Mouse (Mus musculus) 3134 (cell line): ENCODE measurements around the gene Olah.
"Not testable (repeated sequence)": the region's sequence is repeated elsewhere in the genome, so short reads cannot be mapped to it uniquely, and the experiment has no call there.

Experiments used
- DNase-seq: peaks from one replicate; pipeline ENCODE4 v3.0.0-alpha.2; 2011; ENCODE audit warnings: low spot score; ENCODE audit not compliant: insufficient read length; ENCODE audit errors: extremely low read depth

The Olah gene

DNA sequence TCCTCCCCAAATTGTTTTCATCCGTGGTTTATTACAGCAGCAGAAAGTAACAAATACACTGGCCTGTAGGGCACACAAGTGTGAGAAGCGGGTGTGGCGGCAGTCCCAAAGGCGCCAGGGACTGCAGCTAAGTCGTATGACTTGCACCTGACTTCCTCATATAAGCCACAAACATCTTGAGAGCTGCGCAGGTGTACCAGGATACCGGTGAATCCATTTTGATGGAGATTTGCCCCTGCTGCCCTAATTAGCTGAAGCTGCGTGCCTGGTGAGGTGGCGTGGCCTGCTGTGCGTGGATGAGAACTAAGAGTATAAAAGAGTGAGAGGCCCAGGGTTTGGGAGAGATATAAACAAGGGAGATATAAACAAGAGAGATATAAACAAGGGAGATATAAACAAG is at the start of gene Olah:
Olah (minus strand) TSS at position 101 of the 400 bp plus-strand sequence.
- not testable (repeated sequence) for DNase-seq

DNA sequence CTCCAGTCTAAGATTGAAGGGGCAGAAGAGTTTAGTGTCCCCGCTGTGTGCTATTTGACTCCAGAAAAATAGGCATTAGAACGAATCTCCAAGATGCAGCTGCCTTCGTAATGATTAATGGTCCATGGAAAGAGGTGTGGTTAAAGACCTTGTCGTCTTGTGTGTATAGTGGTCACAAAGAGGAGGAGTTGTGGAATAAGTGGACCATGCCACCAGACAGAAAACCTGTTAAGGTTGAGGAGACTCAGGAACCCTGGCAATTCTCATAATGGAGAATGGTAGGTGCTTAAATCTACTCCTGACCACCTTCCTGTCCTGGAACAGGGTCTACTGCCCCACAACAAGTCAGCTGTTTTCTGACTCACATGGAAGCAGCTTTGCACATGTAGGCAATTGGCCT is 49.0 kb upstream of the Olah start:
- no peak for DNase-seq

DNA sequence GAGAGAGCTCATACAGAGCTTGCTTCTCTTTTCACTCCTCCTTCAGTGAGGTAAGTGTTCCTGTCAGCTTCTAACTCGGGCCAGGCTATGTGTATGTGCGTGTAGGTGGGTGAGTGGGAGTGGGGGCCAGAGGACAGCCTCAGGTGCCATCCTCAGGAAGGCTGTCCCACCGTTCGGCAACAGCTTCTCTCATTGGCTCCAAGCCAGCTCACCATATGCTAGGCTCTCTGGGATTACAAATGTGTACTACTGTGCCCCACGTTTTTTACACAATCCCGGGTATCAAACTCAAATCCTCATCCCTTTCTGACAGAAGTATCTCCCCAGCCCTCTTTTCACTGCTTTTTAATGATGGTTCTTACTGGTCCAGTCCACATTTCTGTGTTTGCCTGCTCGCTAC is 47.2 kb upstream of the Olah start:
- no peak for DNase-seq

DNA sequence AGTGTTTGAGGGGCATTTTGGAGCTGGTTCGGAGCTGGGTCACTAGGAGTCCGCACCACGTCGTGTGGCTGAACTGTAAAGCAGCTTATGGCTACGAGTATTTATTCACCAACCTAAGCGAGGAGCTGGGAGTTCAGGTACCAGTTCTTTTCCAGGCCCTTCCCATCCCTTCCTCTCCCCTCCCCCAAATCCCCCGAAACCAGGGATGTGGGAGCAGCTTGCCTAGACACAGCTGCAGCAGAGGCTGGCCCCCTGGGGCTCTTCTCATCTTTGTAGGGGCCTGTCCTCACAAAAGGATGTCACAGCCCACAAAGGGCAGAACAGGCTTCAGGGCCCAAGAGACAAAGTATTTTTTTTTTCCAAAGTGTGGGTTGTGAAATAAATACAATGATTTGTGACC is 40.9 kb upstream of the Olah start:
- DNase-seq = no peak

DNA sequence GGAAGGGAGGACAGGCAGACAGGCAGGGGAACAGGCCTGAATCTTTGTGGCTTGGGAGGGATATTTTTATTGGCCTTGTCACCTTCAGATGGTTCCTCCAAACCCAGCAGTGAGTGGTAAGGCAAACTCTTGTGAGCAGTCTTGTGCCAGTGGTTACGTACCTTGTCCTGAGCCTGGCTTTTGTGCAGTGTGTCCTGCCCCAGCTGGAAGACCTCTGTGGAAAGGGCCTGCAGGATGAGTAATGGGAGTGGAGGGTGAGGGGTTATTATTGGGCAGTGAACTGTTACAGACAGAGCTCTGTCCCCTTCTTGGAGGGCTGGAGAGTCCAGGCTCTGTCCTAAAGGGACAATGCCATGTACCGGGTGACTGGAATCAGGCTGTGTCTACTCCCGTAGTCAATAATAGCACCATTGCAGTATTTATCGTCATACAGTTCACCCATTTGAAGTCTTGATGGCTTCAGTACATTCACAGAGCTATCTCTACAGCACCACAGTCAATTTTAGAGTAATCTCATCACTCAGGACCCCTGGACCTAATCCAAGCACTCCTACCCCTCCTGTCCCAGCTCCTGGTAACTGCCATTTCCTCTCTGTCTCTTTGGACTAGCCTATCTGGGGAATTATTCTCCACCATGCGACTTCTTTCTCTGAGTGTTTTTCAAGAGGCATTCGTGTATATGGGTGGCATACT is 38.5 kb upstream of the Olah start:
- DNase-seq = no peak

DNA sequence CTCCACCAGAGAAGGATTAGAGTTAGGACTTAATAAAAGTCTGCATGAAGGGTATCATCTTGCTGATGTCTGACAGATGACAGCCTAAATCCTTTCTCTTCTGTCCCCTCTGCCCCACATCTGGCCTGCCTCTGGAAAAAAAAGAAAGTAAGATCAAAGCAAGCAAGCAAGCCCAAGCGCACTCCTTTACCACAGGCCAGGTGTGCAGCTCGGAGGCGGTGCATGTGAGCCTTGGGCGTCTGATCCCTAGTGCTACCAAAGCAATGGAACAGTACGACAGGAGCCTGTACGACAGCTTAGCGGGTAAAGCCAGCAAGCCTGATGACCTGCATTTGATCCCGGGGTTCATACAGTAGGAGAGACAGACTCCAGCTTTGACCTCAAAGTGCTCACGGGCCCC is 33.9 kb upstream of the Olah start:
- no peak for DNase-seq

DNA sequence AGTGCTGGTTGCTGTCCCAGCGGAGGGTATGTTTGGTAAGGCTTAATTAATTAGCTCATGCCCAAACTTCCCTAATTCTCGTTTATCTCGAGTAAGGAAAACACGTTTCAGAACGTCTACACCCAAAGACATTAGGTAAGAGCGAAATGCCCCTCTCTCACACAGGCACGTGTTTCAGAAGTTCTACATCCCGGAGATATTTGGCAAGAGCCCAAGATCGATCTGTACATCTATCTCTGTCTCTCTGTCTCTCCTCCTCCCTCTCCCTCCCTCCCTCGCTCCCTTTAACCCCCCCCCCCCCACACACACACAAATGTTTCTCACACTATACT is 27.5 kb upstream of the Olah start:
- DNase-seq = no peak

DNA sequence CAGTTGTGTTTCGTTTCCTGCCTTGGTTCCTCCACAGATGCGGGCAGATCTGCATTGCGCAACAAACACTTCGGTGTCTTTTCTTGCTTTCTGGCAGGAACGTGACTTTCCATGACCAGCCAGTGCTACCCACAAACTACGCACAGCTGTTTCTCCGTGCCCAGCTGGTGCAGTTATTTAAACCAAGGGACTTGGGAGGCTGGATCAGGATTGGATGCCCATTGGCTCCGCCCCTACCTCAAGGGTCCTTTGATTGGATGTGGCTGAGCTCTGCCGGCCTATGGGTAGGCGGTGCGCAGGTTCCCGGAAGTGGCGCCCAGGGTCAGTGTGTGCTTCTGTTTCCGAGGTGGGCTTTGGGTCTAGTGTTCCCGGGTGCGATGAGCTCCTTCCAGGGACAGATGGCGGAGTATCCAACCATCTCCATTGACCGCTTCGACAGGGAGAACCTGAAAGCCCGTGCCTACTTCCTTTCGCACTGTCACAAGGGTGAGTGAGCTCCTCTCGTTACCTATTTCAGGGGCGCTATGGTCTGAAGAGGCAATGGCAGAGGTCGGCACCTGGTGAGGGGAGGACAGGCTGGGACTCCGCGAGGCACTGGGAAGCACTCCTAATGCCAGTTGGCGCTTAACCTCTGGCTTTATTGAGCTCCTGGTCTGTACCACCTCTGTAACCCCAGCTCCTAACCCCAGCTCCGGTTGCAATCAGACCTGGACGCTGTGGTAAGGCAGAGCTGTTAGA is 27.0 kb upstream of the Olah start, which contains the start of gene Dclre1c:
Dclre1c (plus strand) TSS at position 291 of the 738 bp plus-strand sequence.
- DNase-seq = peak; percentile 82

DNA sequence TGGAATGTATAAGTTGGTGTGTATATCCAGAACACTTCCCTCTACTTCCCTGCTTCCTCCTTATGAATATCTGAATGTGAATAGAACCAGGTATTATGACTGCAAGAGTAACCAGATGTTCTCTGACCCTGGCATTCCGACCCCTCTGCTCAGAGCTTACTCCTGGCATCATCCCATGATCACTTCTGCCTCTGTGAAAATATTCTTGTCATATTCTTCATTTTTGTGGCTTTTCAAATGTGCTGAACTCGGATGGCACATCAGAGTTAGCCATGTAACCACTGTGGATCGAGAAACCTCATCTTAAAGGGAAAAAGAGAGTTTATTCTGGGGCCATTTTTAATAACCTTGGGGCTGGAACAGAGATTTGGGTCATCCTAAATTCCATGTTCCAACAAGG is 25.5 kb upstream of the Olah start, which contains the start of gene Meig1:
Meig1 (minus strand) TSS at position 101 of the 400 bp plus-strand sequence.
- no peak for DNase-seq

DNA sequence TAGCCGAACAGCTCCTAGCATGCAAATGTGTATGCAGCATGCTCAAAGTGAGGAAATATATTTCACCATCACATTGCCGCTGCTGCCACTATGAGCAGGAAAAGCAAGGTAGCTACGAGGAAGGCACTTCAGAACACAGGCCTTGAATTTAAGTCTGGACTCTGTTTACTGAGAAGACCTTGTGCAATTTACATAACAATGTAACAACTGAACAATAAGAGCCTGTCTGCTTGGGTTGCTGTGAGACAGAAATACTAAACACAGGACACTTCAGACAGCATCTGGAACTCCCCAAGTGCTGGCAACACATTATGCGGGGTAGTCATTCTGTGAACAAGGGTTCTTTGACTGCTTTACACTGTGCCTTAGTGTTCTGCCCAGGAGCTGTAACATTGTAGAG is 23.1 kb upstream of the Olah start:
- DNase-seq = no peak

DNA sequence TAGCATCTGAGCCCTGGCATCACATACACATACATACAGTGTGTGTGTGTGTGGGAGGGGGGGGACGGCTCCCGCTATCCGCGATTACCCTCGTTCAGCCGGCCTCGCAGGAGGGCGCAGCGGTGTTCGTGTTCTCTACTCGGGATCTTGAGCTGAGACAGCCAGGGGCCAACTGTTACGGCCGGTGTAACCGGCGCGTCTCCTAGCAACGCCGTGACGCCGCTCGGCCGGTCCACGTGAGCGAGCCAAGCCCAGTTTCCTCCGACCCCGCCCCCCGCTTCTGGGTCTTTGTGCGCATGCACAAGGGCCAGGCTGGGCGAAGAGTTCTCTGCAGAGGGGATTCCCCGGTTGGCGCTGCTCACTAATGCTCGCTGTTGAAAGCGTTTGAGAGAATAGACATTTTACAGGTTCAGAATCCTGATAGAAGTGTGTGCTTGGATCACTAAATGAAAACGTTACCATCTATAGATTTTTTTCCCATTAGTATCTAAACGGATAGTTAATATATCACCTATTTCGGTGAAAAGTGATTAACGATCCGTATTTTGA is 21.9 kb upstream of the Olah start:
- DNase-seq = peak; percentile 75

DNA sequence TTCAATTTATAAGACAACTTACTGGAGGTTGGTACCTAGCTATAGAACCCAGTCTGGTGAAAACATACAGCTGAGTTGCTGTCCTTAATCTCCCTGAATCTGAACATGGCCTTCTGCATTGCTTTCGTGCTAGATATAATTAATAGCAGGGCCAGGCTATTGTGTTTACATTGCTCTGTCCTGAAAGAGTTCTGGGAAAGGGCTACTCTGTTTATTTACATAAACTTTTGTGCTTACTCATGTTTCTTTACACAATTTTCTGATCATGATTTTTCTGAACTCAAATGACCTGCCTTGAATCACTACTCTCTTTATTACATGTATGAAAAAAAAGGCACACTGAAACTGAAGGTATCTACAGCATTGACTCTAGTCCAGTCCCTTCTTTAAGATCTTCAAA is 18.7 kb upstream of the Olah start:
- DNase-seq = no peak

DNA sequence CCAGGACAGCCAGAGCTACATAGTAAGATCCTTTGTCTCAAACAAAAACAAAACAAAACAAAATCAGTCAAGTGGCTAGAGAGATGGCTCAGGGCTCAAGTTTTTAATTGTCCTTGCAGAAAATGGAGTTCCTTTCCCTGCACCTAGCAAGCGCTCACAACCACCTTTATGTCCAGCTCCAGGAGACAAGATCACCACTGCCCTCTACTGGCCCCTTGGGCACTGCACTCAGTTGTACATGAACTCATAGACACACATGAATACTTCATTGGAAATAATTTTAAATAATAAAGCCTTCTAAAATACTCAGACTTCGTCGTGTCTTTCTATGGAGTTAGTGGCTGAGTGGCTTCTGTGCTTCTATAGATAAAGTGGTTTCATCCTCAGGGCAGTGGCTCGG is 17.2 kb upstream of the Olah start:
- peak; percentile 14 for DNase-seq

DNA sequence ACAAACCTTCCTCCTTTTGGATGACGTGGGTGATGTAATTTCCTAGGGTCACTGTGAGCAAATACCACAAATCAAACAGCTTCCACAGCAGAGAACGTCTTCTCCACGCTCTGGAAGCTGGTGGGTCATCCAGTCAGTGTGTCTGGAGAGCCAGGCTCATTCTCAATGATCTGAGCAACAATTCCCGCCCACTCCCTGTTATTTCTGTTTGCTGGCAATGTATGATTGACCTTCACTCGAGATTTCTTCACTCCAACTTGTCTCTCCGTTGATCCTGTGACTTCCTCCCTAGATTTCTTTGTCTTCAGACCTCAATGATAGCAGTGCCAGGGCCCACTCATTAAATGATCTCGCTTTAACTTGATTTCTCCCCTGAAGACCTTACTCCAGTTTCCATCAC is 10.7 kb upstream of the Olah start:
- no peak for DNase-seq

DNA sequence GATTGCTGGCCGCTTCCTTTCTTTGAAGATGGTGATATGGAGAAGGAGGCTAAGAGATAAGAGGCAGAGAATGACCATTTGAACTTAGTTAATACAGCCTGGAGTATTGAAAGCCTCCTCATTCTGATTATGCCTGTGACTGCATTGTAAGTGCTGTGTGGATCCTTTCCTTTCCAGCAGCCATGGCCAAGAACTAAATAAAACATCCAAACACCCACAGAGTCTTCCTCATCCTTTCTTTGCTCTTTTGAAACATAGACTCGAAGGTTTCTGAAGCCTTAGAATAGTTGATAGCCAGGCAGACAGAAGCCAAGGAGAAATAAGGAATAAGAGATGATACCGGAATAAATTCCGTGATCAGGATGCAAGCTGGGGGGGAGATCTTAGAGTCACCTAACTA is 9.0 kb upstream of the Olah start:
- no peak for DNase-seq

DNA sequence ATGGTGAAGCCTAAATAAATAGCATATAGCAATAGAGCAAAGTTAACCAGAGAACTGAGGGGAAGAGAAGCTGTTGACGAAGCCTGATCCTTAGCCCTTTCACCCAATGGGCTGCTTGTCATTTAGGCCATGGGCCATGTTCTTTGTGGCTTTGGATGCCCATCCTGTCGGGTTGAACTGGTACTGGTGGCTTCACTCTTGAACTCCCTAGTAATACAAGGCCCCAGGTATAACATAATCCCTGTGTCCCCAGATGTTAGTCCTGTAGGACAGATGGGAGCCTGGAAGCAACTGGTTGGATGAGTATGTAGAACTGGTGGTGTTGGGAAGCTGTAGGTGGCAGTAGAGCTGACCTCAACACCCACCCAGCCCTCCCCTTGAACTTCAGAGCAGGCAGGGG is 5.1 kb downstream of the Olah start:
- no peak for DNase-seq

DNA sequence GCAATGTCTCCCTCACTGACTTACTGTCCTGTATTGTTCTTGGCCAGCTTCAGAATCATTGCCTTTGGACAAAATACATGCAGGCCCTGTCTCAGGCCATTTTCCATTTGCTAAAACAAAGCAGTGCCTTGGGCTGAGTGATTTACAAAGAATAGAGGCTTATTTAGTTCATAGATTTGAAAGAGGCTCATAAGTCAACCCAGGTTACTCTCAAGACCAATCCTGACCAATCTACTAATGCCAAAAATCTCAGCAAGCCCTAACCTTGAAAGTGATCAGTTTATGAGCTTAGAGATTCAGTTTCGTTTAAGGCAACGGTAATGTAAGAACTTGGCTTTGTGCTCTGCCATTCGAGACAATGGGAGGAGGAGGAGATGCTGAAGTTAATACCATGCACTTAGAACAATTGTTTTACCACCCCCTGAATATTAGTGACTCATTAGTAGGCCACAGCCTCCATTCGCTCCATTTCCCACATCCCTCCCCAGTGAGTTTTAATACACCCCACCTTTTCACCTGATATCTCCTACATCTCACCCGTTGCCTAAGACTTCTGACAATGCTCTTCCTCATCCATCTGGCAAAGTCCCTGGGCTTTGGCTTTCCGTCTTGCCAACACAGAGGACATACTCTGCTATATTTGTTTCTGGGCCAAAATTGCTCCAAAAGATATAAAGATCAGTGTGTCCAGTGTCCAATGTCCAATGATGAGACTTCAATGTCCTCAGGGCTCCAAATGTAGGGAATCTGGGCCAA is 9.7 kb downstream of the Olah start:
- no peak for DNase-seq

DNA sequence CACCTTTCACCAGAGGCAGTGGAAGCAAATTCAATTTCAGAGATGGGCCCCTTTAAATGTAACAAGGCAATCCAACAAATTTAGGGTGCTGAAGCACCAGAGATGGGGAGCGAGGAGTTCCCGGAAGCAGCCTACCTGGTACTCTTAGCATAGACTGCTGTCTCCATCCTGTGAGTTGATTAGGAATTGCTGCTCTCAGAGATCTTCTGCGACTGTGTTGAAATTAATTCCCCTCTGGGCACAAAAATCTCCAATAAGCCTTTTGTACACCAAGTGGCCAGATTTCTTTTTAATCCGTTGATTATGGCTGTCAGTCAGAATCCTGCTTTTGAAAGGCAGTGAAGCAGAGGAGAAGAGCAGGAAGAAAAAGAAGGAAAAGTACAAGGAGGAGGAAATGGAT is 31.9 kb downstream of the Olah start:
- DNase-seq = no peak

DNA sequence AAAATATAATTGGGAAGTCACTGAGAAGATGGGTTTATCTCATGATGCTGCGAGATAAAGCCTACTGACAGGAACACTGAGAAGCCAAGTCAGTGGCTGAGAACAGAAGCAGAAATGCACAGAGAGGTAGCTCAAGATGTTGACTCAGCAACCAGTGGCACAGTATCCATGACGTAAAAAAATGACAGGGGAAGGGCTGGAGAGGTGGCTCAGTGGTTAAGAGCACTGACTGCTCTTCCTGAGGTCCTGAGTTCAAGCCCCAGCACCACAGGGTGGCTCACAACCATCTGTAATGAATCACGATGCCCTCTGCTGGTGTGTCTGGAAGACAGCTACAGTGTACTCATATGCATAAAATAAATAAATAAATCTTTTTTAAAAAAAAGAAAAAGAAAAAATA is 35.9 kb downstream of the Olah start:
- no peak for DNase-seq

DNA sequence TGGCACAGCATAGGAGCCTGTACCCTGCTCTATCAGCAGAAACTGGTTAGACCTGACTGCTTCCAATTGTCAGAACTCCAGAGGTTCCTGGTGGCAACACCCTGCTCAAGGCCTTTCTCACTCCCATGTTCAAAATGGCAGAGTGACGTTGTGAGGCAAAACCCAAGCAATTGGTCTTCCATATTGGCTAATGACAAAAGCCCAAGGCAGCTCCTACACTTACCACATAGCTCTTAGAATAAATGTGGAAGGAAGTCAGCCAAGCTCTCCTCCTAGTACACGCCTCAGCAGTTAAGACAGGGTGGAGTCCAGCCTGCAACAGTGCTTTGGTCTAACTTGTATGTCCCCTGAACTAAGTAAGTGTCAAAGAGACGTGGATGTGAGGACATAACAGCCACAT is 39.1 kb downstream of the Olah start:
- DNase-seq = no peak

DNA sequence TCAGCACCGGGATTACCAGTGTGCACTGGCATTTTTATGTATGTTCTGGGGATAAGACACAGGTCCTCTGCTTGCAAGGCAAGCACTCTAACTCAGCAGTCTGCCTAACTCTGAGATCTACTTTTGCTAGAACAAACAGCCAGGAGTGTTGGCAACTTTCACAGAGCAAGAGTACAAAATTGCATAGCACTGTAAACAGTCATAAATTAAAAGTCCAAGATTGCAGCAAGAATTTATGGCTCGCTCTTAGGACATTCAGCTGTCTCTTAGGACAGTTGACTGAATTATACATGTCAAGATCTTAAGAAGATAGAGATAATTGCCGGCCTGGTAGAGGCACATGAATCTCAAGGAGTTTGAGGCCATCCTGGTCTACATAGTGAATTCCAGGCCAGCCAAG is 40.7 kb downstream of the Olah start:
- no peak for DNase-seq
